Mouse (Mus musculus) limb, embryonic 10.5 days (tissue): ENCODE data around the gene Ptprg. TPM values are rescaled to one million over a fixed set of nuclear protein-coding genes. Genes with fewer than 3 reads are reported as not detected.
A peak's percentile ranks its signal among the peaks of the same experiment; 100 is the strongest.

Source experiments
- DNase-seq: peaks from one replicate; pipeline ENCODE4 v3.0.0-alpha.2; 2017; ENCODE audit warnings: low spot score
- H3K27ac ChIP-seq: fragments of 300-500 bp; sonication (generic); 2 replicates; pipeline ENCODE4 v1.5.1; 2016; ENCODE audit warnings: mild to moderate bottlenecking
- H3K27me3 ChIP-seq: fragments of 300-500 bp; sonication (generic); 2 replicates; pipeline ENCODE4 v1.6.1; 2016; ENCODE audit warnings: low read depth, mild to moderate bottlenecking; ENCODE audit not compliant: poor library complexity, severe bottlenecking
- H3K36me3 ChIP-seq: fragments of 300-500 bp; sonication (generic); 2 replicates; pipeline ENCODE4 v1.6.1; 2016; ENCODE audit warnings: mild to moderate bottlenecking, moderate library complexity
- H3K4me1 ChIP-seq: fragments of 300-500 bp; sonication (generic); 2 replicates; pipeline ENCODE4 v1.6.1; 2016
- H3K4me3 ChIP-seq: fragments of 300-500 bp; sonication (generic); 2 replicates; pipeline ENCODE4 v1.5.1; 2016; ENCODE audit warnings: mild to moderate bottlenecking, moderate library complexity
- H3K9me3 ChIP-seq: fragments of 300-500 bp; sonication (generic); replicated peaks from 2 replicates; pipeline ENCODE4 v1.6.1; 2016; ENCODE audit warnings: mild to moderate bottlenecking
- WGBS: fragments of 180-500 bp; shearing (Covaris S2); methylation state at CpG from one replicate; pipeline ENCODE4 v1.1.7; 2016; 5-methylcytosine and 5-hydroxymethylcytosine counted together
- polyA plus RNA-seq: library from polyadenylated mRNA; unstranded; fragments of >200 nt; fragmentation: Nextera tagmentation; extraction: Ambion mirVana; gene quantifications from 2 replicates; pipeline ENCODE4 v1.2.1, GENCODE M21; 2016

The Ptprg gene
- polyA plus RNA-seq, 1 experiment from 2014 or later: 40.3 TPM

DNA sequence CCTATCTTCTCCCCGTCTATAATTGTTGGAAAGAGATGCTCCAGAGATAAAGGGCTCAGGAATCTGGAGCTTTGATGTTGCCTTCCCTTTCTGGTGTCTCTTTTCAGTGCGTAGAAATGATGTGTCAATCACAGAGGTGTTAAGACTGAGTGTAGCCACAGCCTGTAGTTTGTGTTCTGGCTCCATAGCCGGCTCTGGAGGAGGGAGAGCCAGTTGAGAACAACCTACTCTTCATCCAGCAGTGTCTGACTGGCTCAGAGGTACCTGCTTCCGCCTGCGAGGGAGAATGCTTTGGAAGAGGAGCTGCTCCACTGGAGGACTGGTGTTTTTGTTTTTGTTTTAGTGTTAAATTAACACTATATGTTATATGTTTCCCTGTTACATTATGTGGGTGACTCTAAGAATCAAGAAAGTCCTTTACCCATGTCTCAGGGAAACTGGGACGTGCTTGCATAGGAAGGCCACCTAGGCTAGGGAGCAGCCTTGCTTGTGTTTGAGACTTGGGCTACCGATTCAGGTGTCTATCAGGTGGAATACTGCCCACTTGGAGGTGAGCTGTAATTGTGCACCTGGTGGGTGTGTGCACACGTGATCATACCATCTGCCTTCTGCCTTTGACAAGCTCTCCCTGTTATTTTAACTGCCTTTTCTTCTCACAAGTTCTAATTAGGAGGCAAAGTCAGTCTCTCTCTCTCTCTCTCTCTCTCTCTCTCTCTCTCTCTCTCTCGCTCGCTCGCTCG is 282.5 kb downstream of the Ptprg start:
- DNase-seq: no peak
- Histone ChIP-seq H3K27ac (no peak overlapping the region), H3K27me3 (no peaks in the 10 kb centered on the region), H3K36me3 (no peaks in the 10 kb centered on the region), H3K9me3 (no peaks in the 10 kb centered on the region), H3K4me1 (peaks cover 8% of the 10 kb centered on the region), H3K4me3 (no peak overlapping the region)
- WGBS: 71% methylated on average over 12 of the region's 12 CpGs

GRCm38 (mm10) chr14:11837714-11838113 is 284.4 kb downstream of the Ptprg start:
- H3K4me3 ChIP-seq: no peak overlapping the region
- no peaks in the 10 kb centered on the region for H3K9me3 ChIP-seq
- DNase-seq: no peak
- WGBS: 98% methylated on average over 1 of the region's 1 CpGs
- H3K36me3 ChIP-seq: no peaks in the 10 kb centered on the region
- no peak overlapping the region for H3K27ac ChIP-seq
- peaks cover 9% of the 10 kb centered on the region for H3K4me1 ChIP-seq
- H3K27me3 ChIP-seq: no peaks in the 10 kb centered on the region

DNA sequence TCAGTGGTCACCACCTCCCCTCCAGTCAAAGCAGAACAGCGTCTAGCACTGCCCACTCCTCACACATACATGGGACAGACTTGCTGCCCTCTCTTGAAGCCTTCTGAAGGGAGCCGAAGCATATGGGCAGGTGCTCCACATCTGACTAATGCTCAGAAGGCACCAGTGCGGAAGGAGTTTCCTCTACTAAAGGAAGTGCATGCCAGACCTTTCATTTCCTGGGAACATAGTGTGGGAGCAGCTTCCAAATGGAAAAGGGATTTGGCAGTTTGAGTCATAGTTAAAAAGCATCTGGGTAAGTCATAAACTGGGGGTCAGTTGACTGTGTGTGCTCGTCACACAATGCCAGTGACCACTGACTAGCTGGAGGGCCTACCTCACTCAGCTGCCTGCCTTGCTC is 288.3 kb downstream of the Ptprg start:
- WGBS: 82% methylated on average over 4 of the region's 4 CpGs
- Histone ChIP-seq H3K36me3 (no peaks in the 10 kb centered on the region), H3K27ac (no peak overlapping the region), H3K4me1 (peaks cover 13% of the 10 kb centered on the region), H3K27me3 (no peaks in the 10 kb centered on the region), H3K9me3 (no peaks in the 10 kb centered on the region), H3K4me3 (no peak overlapping the region)
- no peak for DNase-seq

- Histone ChIP-seq H3K36me3 (no peaks in the 10 kb centered on the region), H3K9me3 (no peaks in the 10 kb centered on the region), H3K4me1 (peaks cover 21% of the 10 kb centered on the region), H3K27ac (no peak overlapping the region), H3K4me3 (no peak overlapping the region), H3K27me3 (no peaks in the 10 kb centered on the region)
- 91% methylated on average over 3 of the region's 3 CpGs for WGBS
- no peak for DNase-seq
Measured at GRCm38 (mm10) chr14:11852896-11853295, 299.6 kb downstream of the Ptprg start.

GRCm38 (mm10) chr14:11855499-11855898 is 302.2 kb downstream of the Ptprg start:
- H3K4me3 ChIP-seq: no peak overlapping the region
- H3K4me1 ChIP-seq: peaks cover 39% of the 10 kb centered on the region
- no peaks in the 10 kb centered on the region for H3K36me3 ChIP-seq
- no peak overlapping the region for H3K27ac ChIP-seq
- H3K27me3 ChIP-seq: no peaks in the 10 kb centered on the region
- no peak for DNase-seq
- no peaks in the 10 kb centered on the region for H3K9me3 ChIP-seq

DNA sequence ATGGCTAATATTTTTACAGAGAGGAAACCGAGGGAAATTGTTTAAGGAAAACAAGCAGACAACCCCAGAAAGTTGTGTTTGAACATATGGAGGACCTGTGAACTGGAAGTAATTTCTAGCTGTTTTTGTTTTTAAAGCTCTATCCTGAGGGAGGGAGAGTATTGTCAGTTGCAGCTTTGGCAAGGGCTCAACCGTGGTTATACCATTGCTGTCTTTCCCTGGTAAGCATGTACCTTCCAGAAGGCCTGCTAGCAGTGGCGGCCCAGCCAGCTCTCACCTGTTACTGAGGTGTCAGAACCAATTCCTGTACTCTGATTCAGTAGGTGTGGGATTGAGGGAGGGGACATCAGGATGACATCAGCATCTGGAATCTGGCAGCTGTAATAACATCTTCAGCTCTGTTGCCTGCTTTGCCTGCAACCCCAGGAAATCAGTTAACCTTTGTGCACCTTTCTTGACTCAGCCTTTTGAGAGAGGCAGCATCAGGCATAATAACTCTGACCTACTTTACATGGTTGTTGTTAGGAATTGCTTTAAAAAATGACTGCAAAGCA is 304.7 kb downstream of the Ptprg start:
- Histone ChIP-seq H3K36me3 (no peaks in the 10 kb centered on the region), H3K27ac (no peak overlapping the region), H3K27me3 (no peaks in the 10 kb centered on the region), H3K4me3 (no peak overlapping the region), H3K4me1 (peaks cover 39% of the 10 kb centered on the region), H3K9me3 (no peaks in the 10 kb centered on the region)
- WGBS: 53% methylated on average over 3 of the region's 3 CpGs
- DNase-seq: no peak

DNA sequence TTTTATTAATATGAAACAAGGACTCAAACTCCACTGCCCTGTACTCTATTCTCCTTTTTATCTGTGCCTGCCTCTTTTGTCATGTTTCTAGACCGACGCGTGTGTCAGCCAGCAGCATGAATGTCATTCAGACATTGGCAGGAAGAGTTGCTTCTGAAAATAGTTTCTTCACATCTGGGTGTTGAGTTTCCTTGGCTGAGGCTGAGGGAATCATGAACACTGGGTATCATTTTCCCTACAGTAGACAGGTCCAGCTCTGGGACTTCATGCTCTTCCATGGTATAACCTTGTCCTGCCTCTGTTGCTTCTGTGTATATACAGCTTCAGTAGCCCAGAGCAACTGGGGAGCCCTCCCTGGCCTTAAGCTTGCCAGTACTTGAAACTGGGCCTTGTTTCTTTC is 310.0 kb downstream of the Ptprg start:
- Histone ChIP-seq H3K27ac (no peak overlapping the region), H3K4me1 (peaks cover 36% of the 10 kb centered on the region), H3K27me3 (no peaks in the 10 kb centered on the region), H3K4me3 (no peak overlapping the region), H3K36me3 (no peaks in the 10 kb centered on the region), H3K9me3 (no peaks in the 10 kb centered on the region)
- no peak for DNase-seq
- WGBS: 94% methylated on average over 3 of the region's 3 CpGs

- Histone ChIP-seq H3K4me1 (peaks cover 33% of the 10 kb centered on the region), H3K27ac (no peak overlapping the region), H3K4me3 (no peak overlapping the region), H3K9me3 (no peaks in the 10 kb centered on the region), H3K27me3 (no peaks in the 10 kb centered on the region), H3K36me3 (no peaks in the 10 kb centered on the region)
- no peak for DNase-seq
- 35% methylated on average over 3 of the region's 3 CpGs for WGBS
Measured at GRCm38 (mm10) chr14:11864840-11865239, 311.5 kb downstream of the Ptprg start.

DNA sequence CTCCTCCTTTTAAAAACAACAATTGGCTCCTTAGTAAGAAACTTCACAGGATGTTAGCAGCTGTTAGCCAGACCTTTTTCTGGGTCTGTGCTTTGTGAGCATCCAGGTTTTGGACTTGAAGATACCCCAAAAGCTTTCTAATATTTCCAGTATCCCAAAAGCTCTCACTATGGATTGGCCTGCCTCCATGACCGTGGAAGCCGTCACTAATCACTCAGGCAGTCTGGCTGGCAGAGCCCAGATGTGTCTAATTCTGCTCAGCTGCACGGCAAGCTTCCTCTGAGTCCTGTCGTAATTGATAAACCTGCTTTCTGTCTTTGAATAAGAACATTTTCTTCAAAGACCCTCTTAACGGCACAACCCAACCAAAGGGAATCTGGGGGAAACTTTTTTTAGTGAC is 312.0 kb downstream of the Ptprg start:
- Histone ChIP-seq H3K4me3 (no peak overlapping the region), H3K27ac (no peak overlapping the region), H3K36me3 (no peaks in the 10 kb centered on the region), H3K27me3 (no peaks in the 10 kb centered on the region), H3K4me1 (peaks cover 38% of the 10 kb centered on the region), H3K9me3 (no peaks in the 10 kb centered on the region)
- WGBS: 9% methylated on average over 5 of the region's 5 CpGs
- DNase-seq: peak; percentile 56

DNA sequence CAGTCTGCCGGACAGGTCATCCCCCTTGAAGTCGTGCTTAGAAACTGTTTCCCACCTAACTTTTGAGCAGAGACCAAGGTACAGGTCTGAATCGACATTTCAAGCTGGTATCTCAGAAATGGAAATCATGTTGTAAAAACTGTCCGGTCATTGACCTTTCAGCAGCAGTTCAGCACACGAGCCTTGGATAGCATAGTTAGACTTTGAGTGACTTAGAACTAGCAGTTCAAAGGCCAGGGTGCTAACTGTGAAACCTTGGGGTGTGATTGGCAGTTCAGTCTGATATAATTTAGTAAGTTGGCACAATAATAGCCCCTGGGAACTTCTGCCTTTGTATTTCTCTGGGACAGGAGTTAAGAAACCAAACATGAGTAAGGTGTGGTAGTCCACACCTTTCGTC is 312.5 kb downstream of the Ptprg start:
- no peak overlapping the region for H3K4me3 ChIP-seq
- no peaks in the 10 kb centered on the region for H3K36me3 ChIP-seq
- 71% methylated on average over 6 of the region's 6 CpGs for WGBS
- no peaks in the 10 kb centered on the region for H3K9me3 ChIP-seq
- H3K4me1 ChIP-seq: peaks cover 42% of the 10 kb centered on the region
- no peak for DNase-seq
- H3K27me3 ChIP-seq: no peaks in the 10 kb centered on the region
- no peak overlapping the region for H3K27ac ChIP-seq

GRCm38 (mm10) chr14:11866416-11866815 is 313.1 kb downstream of the Ptprg start:
- H3K36me3 ChIP-seq: no peaks in the 10 kb centered on the region
- H3K27me3 ChIP-seq: no peaks in the 10 kb centered on the region
- no peak for DNase-seq
- no peak overlapping the region for H3K4me3 ChIP-seq
- H3K9me3 ChIP-seq: no peaks in the 10 kb centered on the region
- H3K27ac ChIP-seq: no peak overlapping the region
- H3K4me1 ChIP-seq: peaks cover 45% of the 10 kb centered on the region
- 81% methylated on average over 7 of the region's 7 CpGs for WGBS

DNA sequence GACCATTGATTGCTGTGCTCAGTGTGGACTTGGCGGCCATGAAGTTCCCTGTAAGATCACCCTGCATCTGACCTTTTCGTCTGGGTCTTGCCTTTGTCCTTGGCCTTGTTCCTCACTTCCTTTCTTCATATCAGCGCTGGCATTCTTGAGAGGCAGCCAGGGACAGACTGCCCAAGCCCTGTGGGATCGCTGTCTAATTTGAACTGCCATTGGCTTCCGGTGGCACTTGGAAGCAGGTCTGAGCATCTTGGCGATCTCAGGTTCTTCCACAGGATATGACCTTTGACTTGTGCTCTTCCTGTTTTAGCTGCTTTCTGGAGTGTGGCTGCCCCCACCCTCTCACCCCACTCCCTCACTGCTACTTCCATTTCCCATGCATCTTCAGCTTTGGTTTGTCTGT is 315.3 kb downstream of the Ptprg start:
- Histone ChIP-seq H3K4me1 (peaks cover 61% of the 10 kb centered on the region), H3K4me3 (no peak overlapping the region), H3K27ac (no peak overlapping the region), H3K9me3 (no peaks in the 10 kb centered on the region), H3K36me3 (no peaks in the 10 kb centered on the region), H3K27me3 (no peaks in the 10 kb centered on the region)
- 48% methylated on average over 6 of the region's 6 CpGs for WGBS
- no peak for DNase-seq

DNA sequence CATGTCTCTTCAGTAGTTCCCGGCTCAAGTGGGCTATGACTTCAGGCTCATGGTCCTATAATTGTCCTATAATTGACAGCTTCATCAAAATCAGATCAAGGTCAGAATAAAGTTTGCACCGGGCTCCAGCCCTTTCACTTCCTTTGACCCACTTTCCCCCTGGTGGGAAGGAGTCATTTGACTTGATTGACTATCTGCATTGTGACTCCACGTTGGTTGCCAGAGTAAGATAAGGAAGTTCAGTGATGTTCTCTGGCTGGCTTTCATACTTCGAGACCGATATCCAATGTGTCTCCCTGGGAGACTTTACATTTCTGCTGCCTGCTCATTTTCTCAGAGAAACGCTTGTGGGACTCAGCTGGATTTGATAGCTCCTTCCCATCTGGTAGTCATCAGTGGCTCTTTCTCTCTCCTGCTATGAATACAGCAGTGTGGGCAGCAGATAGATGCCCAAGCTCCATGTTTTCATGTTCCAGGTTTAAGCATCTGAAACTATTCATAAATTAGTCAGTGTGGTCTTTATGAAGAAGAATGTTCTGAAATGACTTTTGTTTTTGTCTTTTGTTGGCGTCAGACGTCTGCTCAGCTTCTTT is 318.5 kb downstream of the Ptprg start:
- Histone ChIP-seq H3K4me3 (no peak overlapping the region), H3K9me3 (no peaks in the 10 kb centered on the region), H3K27ac (peak overlapping the region; percentile 53; the same call in 1 of the 2 replicates), H3K4me1 (peaks cover 52% of the 10 kb centered on the region), H3K36me3 (no peaks in the 10 kb centered on the region), H3K27me3 (no peaks in the 10 kb centered on the region)
- peak; percentile 51 for DNase-seq
- 36% methylated on average over 8 of the region's 8 CpGs for WGBS
